Mouse (Mus musculus): ENCODE results near the gene Scaf11. TPM values are rescaled to one million over a fixed set of nuclear protein-coding genes. Genes with fewer than 3 reads are reported as not detected.

Gene Scaf11
- polyA plus RNA-seq (2015; fragmentation: Nextera tagmentation; extraction: Ambion mirVana) = 65.7 and 66.3 TPM in 2 replicates

DNA sequence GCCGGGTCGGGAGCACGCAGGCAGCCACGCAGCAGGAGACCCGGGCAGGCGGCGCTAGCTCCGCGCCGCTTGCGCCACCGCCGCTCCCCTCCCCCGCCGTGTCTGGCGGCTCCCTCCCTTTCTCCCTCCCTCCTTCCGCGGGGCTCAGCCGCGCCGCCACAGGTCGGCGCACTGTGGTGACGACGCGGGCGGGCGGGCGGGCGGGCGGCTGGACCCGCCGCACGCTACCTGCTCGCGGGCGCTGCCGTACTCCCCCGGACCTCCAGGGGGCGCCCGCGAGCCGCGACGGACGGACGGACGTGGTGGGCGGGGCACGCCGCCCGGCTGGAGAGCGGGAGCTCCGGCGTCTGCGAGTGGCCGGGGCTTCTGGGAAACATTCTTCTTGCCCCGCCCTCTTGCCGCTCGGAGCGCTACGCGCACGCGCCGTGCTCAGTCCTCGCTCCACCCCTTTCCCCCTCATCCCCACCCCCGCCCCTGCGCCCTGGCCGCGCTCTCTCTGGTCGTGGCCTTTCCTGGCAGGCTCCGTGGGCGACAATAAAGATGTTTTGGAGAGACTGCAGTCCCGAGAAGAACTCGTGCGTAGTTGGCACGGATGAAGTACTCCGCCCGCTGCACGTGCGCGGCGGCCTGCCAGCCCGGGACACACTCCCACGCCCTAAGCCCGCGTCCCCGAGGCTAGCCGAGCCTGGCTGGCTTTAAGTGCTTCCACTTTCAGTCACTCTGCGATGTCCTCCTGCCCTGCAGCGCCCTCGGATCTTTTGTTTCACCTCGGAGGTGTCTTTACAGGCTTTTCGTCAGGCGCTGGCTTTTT is at the start of gene Scaf11:
TSS of gene Scaf11 (minus strand) at position 114 of the 811 bp plus-strand sequence.

Other genes starting within 250 kb of the Scaf11 start
- gene Arid2, start 173.3 kb downstream of the Scaf11 start, polyA plus RNA-seq (2015; fragmentation: Nextera tagmentation; extraction: Ambion mirVana) = 14.9 and 15.9 TPM in 2 replicates
- gene Slc38a1, start 182.1 kb upstream of the Scaf11 start, polyA plus RNA-seq (2015; fragmentation: Nextera tagmentation; extraction: Ambion mirVana) = 31.4 and 32.7 TPM in 2 replicates
- gene Slc38a2, start 238.9 kb upstream of the Scaf11 start, polyA plus RNA-seq (2015; fragmentation: Nextera tagmentation; extraction: Ambion mirVana) = 35.4 and 39.9 TPM in 2 replicates

Measured in spleen, postnatal 0 days (tissue).